Mouse (Mus musculus): ENCODE results near the gene Zfp661. TPM values are rescaled to one million over a fixed set of nuclear protein-coding genes. Genes with fewer than 3 reads are reported as not detected.
A peak's percentile ranks its signal among the peaks of the same experiment; 100 is the strongest.

Zfp661 gene
- total RNA-seq, 1 experiment from 2014 or later = 2.2 TPM

DNA sequence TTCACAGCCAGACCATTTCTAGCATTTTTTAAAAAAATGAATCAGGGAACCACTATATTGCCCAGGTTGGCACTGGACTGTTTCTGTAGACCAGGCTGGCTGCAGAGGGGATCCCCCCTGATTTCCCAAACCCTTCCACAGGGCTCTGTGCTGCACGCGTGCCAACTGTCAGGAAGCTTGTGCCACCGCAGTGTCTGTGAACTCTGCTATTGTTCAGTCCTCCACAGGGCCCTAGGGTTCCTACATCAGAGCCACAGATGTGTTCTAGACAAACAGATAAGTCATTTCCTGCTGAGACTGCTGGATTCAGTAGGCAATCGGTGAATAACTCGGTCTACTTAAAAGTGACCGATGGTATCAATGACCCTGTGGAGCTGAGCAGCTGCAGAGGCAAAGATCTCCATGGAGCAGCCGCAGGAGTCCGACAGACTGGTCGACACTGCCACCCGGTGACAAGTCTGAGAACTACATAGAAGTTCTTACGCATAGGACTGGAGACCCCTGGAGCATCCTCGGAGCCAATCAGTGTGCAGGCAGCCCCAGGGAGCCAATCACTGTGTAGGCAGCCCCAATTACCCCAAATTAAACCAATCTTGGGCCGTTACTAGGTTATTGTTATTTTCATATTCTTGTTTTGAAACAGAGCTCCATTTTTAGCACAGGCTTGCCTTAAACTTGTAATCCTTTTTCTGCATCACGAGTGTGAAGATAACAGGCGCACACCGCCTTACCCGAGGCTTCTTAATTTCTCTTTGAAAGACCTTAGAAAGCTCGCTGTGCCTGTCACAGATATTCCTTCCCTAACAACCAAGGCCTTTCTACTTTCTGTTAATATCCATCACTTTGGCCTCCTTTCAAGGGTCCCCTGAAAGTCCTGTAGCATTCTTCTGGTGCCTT, 27.6 kb downstream of the Zfp661 start:
- peak; percentile 87 for ATAC-seq (replicated peaks; ENCODE audit: insufficient number of reproducible peaks, low FRiP score, low TSS enrichment, poor library complexity, severe bottlenecking)

DNA sequence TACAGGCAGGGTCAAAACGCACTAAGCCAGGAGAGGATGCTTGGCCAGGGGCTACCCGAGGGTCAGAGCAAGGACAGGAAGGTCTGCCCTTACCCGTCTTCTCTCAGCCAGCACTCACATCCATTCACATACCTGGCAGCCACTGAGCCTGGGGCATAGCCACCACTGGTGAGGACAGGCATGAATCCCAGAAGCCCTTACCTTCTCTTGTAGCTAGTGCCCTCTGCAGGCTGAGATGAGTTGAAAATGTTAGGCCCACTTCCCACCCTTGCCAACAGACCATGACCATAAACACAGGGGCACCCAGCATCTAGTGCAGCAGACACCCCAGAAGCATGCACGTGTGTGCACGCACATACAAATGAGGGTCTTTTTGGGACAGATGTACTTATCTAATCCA, 35.8 kb downstream of the Zfp661 start:
- ATAC-seq (replicated peaks; ENCODE audit: insufficient number of reproducible peaks, low FRiP score, low TSS enrichment, poor library complexity, severe bottlenecking) = no peak

GRCm38 (mm10) chr2:127550446-127550845, 36.4 kb downstream of the Zfp661 start:
- no peak for ATAC-seq (replicated peaks; ENCODE audit: insufficient number of reproducible peaks, low FRiP score, low TSS enrichment, poor library complexity, severe bottlenecking)

DNA sequence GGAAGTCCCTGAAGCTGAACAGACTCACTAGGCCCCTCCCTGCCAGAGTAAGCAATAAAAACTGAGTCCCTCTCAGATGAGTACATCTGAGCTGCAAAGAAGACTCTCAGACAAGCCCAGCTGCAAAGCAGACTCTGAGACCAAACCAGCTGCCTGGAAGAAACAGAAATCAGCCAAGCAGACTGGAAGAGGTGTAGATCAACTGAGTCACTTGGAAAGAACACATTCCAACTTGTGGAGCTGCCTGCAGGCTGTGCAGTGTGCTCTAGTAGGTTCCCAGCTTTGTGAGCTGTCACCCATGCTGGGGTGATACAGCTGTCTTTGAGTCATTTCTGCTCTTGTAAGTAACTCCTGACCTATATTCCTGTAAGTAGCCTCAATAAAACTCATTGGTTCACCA, 37.2 kb downstream of the Zfp661 start:
- ATAC-seq (replicated peaks; ENCODE audit: insufficient number of reproducible peaks, low FRiP score, low TSS enrichment, poor library complexity, severe bottlenecking) = no peak

- no peak for ATAC-seq (replicated peaks; ENCODE audit: insufficient number of reproducible peaks, low FRiP score, low TSS enrichment, poor library complexity, severe bottlenecking)
Measured at GRCm38 (mm10) chr2:127548342-127549074, 38.4 kb downstream of the Zfp661 start.

DNA sequence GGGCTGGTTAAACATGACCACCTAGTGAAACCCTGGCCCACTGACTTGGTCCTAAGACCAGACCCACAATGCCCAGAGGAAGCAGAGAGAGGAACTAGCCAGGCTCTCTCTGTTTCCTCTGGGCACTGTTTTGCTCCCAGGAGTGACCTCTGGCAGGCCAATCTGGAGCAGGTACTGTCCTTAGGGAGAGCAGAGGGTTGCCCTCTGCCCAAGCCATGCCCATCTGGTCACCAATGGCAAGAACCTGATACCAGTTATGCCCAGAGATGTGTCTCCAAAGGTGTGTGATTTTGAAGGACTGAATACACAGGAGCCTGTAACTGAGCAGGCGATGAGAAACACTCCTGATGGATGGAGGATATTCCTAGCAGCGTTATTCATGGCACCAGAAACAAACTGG, 45.2 kb downstream of the Zfp661 start:
- no peak for ATAC-seq (replicated peaks; ENCODE audit: insufficient number of reproducible peaks, low FRiP score, low TSS enrichment, poor library complexity, severe bottlenecking)

DNA sequence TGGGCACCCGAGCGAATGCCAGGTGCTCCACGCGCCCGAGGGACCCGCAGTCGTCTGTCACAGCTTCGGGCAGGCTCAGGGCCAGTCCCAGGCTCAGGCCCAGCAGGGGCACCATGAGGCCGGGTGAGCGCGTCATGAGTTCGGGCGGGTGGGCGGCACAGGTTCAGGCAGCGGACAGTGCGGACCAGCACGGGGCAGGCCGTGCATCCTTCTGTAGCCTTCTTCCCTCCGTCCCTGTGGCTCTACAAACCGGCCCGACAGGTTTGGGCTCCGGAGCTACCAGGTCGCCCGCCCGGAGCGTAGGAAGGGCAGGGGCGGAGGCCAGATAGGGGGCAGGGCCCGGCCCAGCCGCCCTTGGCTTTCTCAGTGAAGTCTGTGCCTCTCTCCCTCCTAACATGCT, 45.7 kb downstream of the Zfp661 start, which contains the start of gene Prom2:
Gene Prom2 (minus strand): TSS at position 283 of the 400 bp plus-strand sequence.
- no peak for ATAC-seq (replicated peaks; ENCODE audit: insufficient number of reproducible peaks, low FRiP score, low TSS enrichment, poor library complexity, severe bottlenecking)

- ATAC-seq (replicated peaks; ENCODE audit: insufficient number of reproducible peaks, low FRiP score, low TSS enrichment, poor library complexity, severe bottlenecking) = no peak
Measured at GRCm38 (mm10) chr2:127539494-127539893, 47.4 kb downstream of the Zfp661 start.

GRCm38 (mm10) chr2:127537548-127537947, 49.3 kb downstream of the Zfp661 start:
- no peak for ATAC-seq (replicated peaks; ENCODE audit: insufficient number of reproducible peaks, low FRiP score, low TSS enrichment, poor library complexity, severe bottlenecking)

DNA sequence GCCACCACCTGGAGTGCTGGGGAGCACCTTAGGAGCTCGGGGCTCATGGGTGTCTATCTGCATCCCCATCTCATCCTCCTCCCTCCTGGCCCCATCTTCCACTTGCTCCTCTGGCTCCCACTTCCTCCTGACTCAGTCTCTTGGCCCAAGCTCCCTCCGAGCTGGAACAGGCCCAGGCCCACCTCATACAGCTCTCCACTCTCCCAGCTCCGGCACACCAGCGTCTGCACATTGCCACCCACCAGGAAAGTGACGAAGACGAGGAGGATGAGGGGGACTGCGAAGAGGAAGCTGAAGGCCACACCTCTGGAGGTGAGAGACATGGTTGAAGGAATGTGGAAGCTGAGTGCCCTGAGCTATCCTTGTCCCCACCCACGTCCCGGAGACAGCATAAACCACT, 51.5 kb downstream of the Zfp661 start:
- ATAC-seq (replicated peaks; ENCODE audit: insufficient number of reproducible peaks, low FRiP score, low TSS enrichment, poor library complexity, severe bottlenecking) = no peak

GRCm38 (mm10) chr2:127532379-127532778, 54.5 kb downstream of the Zfp661 start:
- no peak for ATAC-seq (replicated peaks; ENCODE audit: insufficient number of reproducible peaks, low FRiP score, low TSS enrichment, poor library complexity, severe bottlenecking)

- no peak for ATAC-seq (replicated peaks; ENCODE audit: insufficient number of reproducible peaks, low FRiP score, low TSS enrichment, poor library complexity, severe bottlenecking)
Measured at GRCm38 (mm10) chr2:127531592-127531991, 55.3 kb downstream of the Zfp661 start.

- no peak for ATAC-seq (replicated peaks; ENCODE audit: insufficient number of reproducible peaks, low FRiP score, low TSS enrichment, poor library complexity, severe bottlenecking)
Measured at GRCm38 (mm10) chr2:127530418-127530817, 56.5 kb downstream of the Zfp661 start.

- ATAC-seq (replicated peaks; ENCODE audit: insufficient number of reproducible peaks, low FRiP score, low TSS enrichment, poor library complexity, severe bottlenecking) = no peak
Measured at GRCm38 (mm10) chr2:127525004-127525775, 61.7 kb downstream of the Zfp661 start.

Other genes with a start within 250 kb of the Zfp661 start
- 0.11 to 1.6 TPM (median 1.1 TPM) in 3 replicates for gene Astl, start 248.5 kb downstream of the Zfp661 start, total RNA-seq (2017)
- 0.10 TPM in 1 of 3 replicates, not detected in the others for gene Adra2b, start 223.9 kb downstream of the Zfp661 start, total RNA-seq (2017)
- not detected in 3 replicates for gene Gpat2, start 161.9 kb downstream of the Zfp661 start, total RNA-seq (2017)
- gene Fahd2a, start 142.5 kb downstream of the Zfp661 start, total RNA-seq (2017) = 6.5 to 14.6 TPM (median 7.1 TPM) in 3 replicates
- gene Kcnip3, start 65.0 kb downstream of the Zfp661 start, total RNA-seq (2017) = 3.9 to 25.7 TPM (median 6.4 TPM) in 3 replicates
- gene Prom2, start 45.6 kb downstream of the Zfp661 start, total RNA-seq (2017) = not detected in 3 replicates
- 29.1 to 59.9 TPM (median 46.1 TPM) in 3 replicates for gene Mrps5, start 128 bp upstream of the Zfp661 start, total RNA-seq (2017)
- 0.64 TPM in 1 of 3 replicates, not detected in the others for gene Mal, start 69.6 kb upstream of the Zfp661 start, total RNA-seq (2017)
- not detected in 3 replicates for gene Mall, start 142.8 kb upstream of the Zfp661 start, total RNA-seq (2017)
- not detected in 3 replicates for gene Nphp1, start 201.8 kb upstream of the Zfp661 start, total RNA-seq (2017)
- 6.4 to 10.0 TPM (median 7.1 TPM) in 3 replicates for gene Mtln, start 205.4 kb upstream of the Zfp661 start, total RNA-seq (2017)
- 0.32 to 2.3 TPM (median 0.68 TPM) in 3 replicates for gene Bub1, start 244.8 kb upstream of the Zfp661 start, total RNA-seq (2017)

All from monocyte, adult 5-6 weeks (primary cell).